Mouse (Mus musculus): ENCODE measurements around the gene Coq10a. TPM values are rescaled to one million over a fixed set of nuclear protein-coding genes. Genes with fewer than 3 reads are reported as not detected.

The Coq10a gene
- polyA plus RNA-seq, 2 experiments = 4.7 to 7.7 TPM

- no peaks in the 10 kb centered on the region for H3K4me1 ChIP-seq (replicated peaks; ENCODE audit: control insufficient read depth in 2 of 2, insufficient read depth in 2 of 2, low read length in 1 of 2)
- no peak overlapping the region for H3K27ac ChIP-seq
- no peaks in the 10 kb centered on the region for H3K27me3 ChIP-seq (ENCODE audit: control insufficient read depth, insufficient read depth, low read length)
- H3K9ac ChIP-seq (replicated peaks) = no peak overlapping the region
- no peak for TF ChIP-seq CTCF (IDR thresholded peaks at IDR 0.05; ENCODE audit: low read depth)
- no peak for TF ChIP-seq EP300 (IDR thresholded peaks at IDR 0.05; ENCODE audit: low read depth)
- no peak for ATAC-seq (ENCODE audit: insufficient read depth)
- 83% methylated on average over 6 of the region's 6 CpGs for WGBS (ENCODE audit: insufficient replicate concordance)
- H3K4me3 ChIP-seq (ENCODE audit: insufficient read depth in 1 of 2, low read depth in 2 of 2, low read length in 2 of 2) = no peak overlapping the region
- no peak overlapping the region for H3K4me2 ChIP-seq (ENCODE audit: low read depth)
- peaks cover 68% of the 10 kb centered on the region for H3K36me3 ChIP-seq (replicated peaks; ENCODE audit: control insufficient read depth, insufficient read depth, low read depth)
- no peaks in the 10 kb centered on the region for H3K9me3 ChIP-seq (ENCODE audit: control insufficient read depth, low read length)
- DNase-seq (ENCODE audit: low read depth in 3 of 3, low spot score in 3 of 3) = no peak
These were observed 7.0 kb downstream of the Coq10a start for GRCm38 (mm10) chr10:128361836-128362235.

GRCm38 (mm10) chr10:128359226-128359625 lies 9.6 kb downstream of the Coq10a start:
- Histone ChIP-seq H3K4me2 (ENCODE audit: low read depth) (no peak overlapping the region), H3K4me1 (replicated peaks; ENCODE audit: control insufficient read depth in 2 of 2, insufficient read depth in 2 of 2, low read length in 1 of 2) (no peaks in the 10 kb centered on the region), H3K36me3 (replicated peaks; ENCODE audit: control insufficient read depth, insufficient read depth, low read depth) (peaks cover 76% of the 10 kb centered on the region), H3K4me3 (ENCODE audit: insufficient read depth in 1 of 2, low read depth in 2 of 2, low read length in 2 of 2) (no peak overlapping the region), H3K27ac (no peak overlapping the region), H3K9ac (replicated peaks) (no peak overlapping the region), H3K27me3 (ENCODE audit: control insufficient read depth, insufficient read depth, low read length) (no peaks in the 10 kb centered on the region), H3K9me3 (ENCODE audit: control insufficient read depth, low read length) (no peaks in the 10 kb centered on the region)
- TF ChIP-seq CTCF (IDR thresholded peaks at IDR 0.05; ENCODE audit: low read depth) (no peak), EP300 (IDR thresholded peaks at IDR 0.05; ENCODE audit: low read depth) (no peak)
- DNase-seq (ENCODE audit: low read depth in 3 of 3, low spot score in 3 of 3) (no peak), ATAC-seq (ENCODE audit: insufficient read depth) (no peak)
- 83% methylated on average over 6 of the region's 6 CpGs for WGBS (ENCODE audit: insufficient replicate concordance)

DNA sequence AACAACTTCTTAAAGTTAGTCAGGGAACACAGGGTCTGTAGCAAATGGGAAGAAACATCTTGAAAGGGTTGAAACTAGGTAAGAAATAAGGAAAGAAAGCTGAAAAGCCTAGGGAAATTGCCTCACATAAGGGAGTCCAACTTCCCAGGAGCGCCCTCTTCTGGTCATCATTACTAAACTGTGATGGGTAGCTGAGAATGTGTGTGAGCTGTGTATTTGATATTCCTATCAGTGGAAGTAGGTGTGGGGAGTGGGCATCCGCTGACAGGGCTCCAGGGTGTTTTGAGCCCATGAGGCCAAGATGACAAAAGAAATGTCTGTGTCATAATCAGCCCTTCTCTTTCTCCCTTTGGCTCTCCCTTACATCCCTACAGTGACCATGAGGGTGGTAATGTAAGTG lies 10.0 kb downstream of the Coq10a start:
- WGBS (ENCODE audit: insufficient replicate concordance) = 45% methylated on average over 2 of the region's 2 CpGs
- peaks cover 80% of the 10 kb centered on the region for H3K36me3 ChIP-seq (replicated peaks; ENCODE audit: control insufficient read depth, insufficient read depth, low read depth)
- H3K4me3 ChIP-seq (ENCODE audit: insufficient read depth in 1 of 2, low read depth in 2 of 2, low read length in 2 of 2) = no peak overlapping the region
- no peaks in the 10 kb centered on the region for H3K27me3 ChIP-seq (ENCODE audit: control insufficient read depth, insufficient read depth, low read length)
- no peak overlapping the region for H3K27ac ChIP-seq
- DNase-seq (ENCODE audit: low read depth in 3 of 3, low spot score in 3 of 3) (peak in 1 of 3 experiments; percentile 47), ATAC-seq (ENCODE audit: insufficient read depth) (no peak)
- no peak overlapping the region for H3K4me2 ChIP-seq (ENCODE audit: low read depth)
- no peak overlapping the region for H3K9ac ChIP-seq (replicated peaks)
- no peaks in the 10 kb centered on the region for H3K4me1 ChIP-seq (replicated peaks; ENCODE audit: control insufficient read depth in 2 of 2, insufficient read depth in 2 of 2, low read length in 1 of 2)
- no peaks in the 10 kb centered on the region for H3K9me3 ChIP-seq (ENCODE audit: control insufficient read depth, low read length)
- TF ChIP-seq EP300 (IDR thresholded peaks at IDR 0.05; ENCODE audit: low read depth) = no peak
- TF ChIP-seq CTCF (IDR thresholded peaks at IDR 0.05; ENCODE audit: low read depth) = peak; percentile 73

DNA sequence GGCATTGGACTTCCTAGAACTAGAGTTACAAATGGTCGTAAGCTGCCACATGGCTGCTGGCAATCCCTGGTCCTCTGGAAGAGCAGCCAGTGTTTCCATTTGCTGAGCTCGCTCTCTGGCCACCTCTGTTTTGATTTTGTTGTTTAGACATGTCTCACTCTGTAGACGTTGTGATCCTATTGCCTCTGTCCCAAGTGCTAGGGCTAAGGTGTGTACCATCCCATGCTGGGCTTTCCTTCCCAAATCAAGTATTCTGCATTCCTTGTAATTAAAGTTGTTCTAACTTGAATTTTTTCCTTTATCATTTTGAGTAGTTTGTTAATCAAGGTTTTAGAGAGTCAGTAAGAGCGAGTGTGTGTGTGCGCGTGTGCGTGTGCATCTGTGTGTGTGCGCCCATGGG lies 21.3 kb downstream of the Coq10a start:
- no peaks in the 10 kb centered on the region for H3K9me3 ChIP-seq (ENCODE audit: control insufficient read depth, low read length)
- no peaks in the 10 kb centered on the region for H3K27me3 ChIP-seq (ENCODE audit: control insufficient read depth, insufficient read depth, low read length)
- no peak overlapping the region for H3K27ac ChIP-seq
- no peak overlapping the region for H3K9ac ChIP-seq (replicated peaks)
- DNase-seq (ENCODE audit: low read depth in 3 of 3, low spot score in 3 of 3) (no peak), ATAC-seq (ENCODE audit: insufficient read depth) (no peak)
- no peak overlapping the region for H3K4me3 ChIP-seq (ENCODE audit: insufficient read depth in 1 of 2, low read depth in 2 of 2, low read length in 2 of 2)
- no peak for TF ChIP-seq EP300 (IDR thresholded peaks at IDR 0.05; ENCODE audit: low read depth)
- no peak for TF ChIP-seq CTCF (IDR thresholded peaks at IDR 0.05; ENCODE audit: low read depth)
- peaks cover 44% of the 10 kb centered on the region for H3K36me3 ChIP-seq (replicated peaks; ENCODE audit: control insufficient read depth, insufficient read depth, low read depth)
- H3K4me1 ChIP-seq (replicated peaks; ENCODE audit: control insufficient read depth in 2 of 2, insufficient read depth in 2 of 2, low read length in 1 of 2) = peaks cover 25 to 26% of the 10 kb centered on the region in 2 experiments
- WGBS (ENCODE audit: insufficient replicate concordance) = 91% methylated on average over 8 of the region's 8 CpGs
- H3K4me2 ChIP-seq (ENCODE audit: low read depth) = no peak overlapping the region

GRCm38 (mm10) chr10:128344568-128345275 lies 24.1 kb downstream of the Coq10a start:
- Histone ChIP-seq H3K36me3 (replicated peaks; ENCODE audit: control insufficient read depth, insufficient read depth, low read depth) (peaks cover 20% of the 10 kb centered on the region), H3K27ac (peak overlapping the region; percentile 92), H3K27me3 (ENCODE audit: control insufficient read depth, insufficient read depth, low read length) (no peaks in the 10 kb centered on the region), H3K9me3 (ENCODE audit: control insufficient read depth, low read length) (no peaks in the 10 kb centered on the region), H3K4me1 (replicated peaks; ENCODE audit: control insufficient read depth in 2 of 2, insufficient read depth in 2 of 2, low read length in 1 of 2) (peaks cover 39 to 40% of the 10 kb centered on the region in 2 experiments), H3K4me3 (ENCODE audit: insufficient read depth in 1 of 2, low read depth in 2 of 2, low read length in 2 of 2) (peak overlapping the region; percentile 31 to 50; a peak in 3 of 4 replicates), H3K9ac (replicated peaks) (peak overlapping the region; percentile 51), H3K4me2 (ENCODE audit: low read depth) (peak overlapping the region; percentile 68)
- ATAC-seq (ENCODE audit: insufficient read depth) (peak; percentile 88), DNase-seq (ENCODE audit: low read depth in 3 of 3, low spot score in 3 of 3) (peak; percentile 79 to 88 (median 84))
- TF ChIP-seq EP300 (IDR thresholded peaks at IDR 0.05; ENCODE audit: low read depth) = peak; percentile 53
- no peak for TF ChIP-seq CTCF (IDR thresholded peaks at IDR 0.05; ENCODE audit: low read depth)
- 8% methylated on average over 7 of the region's 7 CpGs for WGBS (ENCODE audit: insufficient replicate concordance)
